Mouse (Mus musculus): ENCODE measurements around the gene Nek9.
A peak's percentile ranks its signal among the peaks of the same experiment; 100 is the strongest.
"Not testable (repeated sequence)": the region's sequence is repeated elsewhere in the genome, so short reads cannot be mapped to it uniquely, and the experiment has no call there.

The Nek9 gene

DNA sequence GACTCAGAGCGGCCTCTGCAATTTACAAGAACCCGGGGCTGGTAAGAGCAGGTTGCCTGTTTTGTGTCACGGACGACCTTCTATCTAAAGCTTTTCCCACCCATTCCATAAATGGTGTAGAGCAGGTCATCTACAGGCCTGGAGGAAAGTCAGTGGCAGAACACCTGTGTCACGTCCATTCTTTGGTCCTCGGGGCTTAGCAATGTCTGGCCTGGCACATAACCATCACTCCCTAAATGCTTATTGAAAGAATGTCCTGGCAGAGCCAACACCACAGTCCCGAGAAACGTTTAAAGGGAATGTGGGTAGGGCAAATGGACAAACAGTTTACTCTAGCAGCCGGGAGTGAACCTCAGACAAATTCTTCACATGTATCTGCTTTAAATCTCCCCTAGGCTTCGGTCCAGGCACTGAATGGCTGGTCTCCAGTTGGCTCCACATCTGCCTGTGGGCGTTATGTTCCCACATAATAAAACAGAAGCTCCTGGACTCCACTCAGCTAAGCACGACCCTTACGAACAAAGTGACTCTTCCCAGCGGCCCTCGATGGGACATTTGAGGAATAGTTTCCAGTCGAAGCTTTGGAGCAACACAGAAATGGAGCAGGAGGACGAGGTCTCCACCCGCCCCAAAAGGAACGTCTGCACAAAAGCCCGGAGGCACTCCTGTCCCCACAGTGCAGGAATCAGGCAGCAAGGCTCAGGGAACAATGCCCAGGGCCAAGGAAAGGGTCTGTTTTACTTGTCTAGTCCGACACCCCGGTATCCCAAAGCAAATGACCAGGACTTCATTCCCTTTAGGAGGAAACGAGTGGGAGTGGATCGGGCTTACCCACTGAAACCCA, 49.8 kb downstream of the Nek9 start:
- peak; percentile 46 to 63 for DNase-seq

DNA sequence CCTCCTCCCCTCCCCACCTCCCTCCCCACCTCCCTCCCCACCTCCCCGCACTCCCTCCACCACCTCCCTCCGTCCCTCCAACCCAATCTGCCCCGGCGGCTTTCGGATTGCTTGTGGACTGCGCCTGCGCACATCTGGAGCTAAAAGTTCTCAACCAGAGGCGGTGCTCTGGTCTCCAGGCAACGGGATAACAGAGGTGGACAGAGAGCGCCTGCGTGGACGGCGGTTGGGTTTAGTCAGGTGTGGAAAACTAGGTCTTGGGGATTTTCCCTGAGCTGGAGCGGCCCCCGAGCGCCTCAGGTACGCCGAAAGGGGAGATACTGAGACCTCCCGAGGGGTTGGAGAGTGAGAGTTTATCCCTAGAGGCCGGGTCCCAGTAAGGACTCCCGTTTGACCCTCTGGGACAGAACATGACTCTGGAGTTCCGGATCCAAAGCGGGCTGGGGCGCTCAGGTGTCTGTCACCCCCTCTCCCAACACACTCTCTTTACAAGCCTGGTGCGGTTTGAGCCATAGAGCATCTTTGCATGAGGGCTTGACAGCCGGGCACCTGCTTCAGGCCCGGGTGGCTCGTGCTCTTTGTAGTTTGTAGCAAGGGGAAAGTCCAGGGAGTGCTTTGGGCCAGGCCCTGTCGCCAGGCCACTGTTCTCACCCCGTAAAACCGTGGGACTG, 50.5 kb downstream of the Nek9 start, which contains the start of gene Zc2hc1c:
Zc2hc1c (plus strand) TSS at position 106 of the 671 bp plus-strand sequence.
- peak; percentile 94 to 96 for DNase-seq

DNA sequence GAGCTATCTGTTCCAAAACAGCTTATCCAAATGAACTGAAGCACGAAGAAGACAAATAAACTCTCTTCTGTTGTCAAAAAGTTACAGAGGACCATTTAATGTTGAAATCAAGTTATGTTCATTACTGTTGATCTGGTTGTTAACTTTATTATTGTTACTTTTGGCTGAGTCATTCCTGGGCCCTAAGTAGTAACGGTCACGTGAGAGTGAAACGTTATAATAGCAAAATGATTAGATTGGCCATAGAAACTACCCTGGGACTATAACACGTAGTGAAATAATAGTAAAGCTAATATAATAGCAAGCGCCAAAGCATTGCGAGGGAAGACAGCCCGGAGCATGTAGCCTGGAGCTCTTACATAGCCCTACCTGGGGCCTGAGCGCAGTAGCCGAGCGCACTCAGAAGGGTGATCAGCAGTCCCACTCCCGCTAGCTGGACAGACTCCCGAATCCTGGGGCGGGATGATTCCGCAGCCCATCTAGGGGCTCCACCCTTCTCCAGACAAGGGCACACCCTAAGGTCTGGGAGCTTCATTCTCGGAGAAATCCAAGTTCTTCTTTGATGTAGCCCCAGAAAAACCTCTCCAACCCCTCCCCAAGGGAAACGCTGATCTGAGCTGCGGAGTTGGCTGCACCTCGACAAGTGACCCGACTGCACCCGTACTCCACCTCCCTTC, 51.2 kb downstream of the Nek9 start, which contains the start of gene Acyp1:
Acyp1 (minus strand) TSS at position 630 of the 677 bp plus-strand sequence.
- DNase-seq: no peak

DNA sequence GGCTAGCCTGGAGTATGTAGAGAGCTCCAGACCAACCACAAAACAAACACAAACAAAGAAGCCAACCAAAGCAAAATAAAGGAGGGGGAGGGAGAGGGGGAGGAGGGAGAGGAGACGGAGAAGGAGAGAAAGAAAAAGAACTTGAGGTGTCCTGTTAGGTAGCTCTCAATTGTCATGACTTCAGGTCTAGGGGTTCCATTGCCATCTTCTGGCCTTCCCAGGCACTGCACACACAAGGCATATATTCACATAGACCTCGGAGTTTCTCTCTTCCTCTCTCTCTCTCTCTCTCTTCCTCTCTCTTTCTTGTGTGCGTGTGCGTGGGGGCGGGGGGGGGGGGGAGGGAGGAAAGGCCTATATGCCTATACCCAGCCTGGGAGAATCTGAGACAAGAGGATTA, 52.2 kb downstream of the Nek9 start:
- no peak for DNase-seq

DNA sequence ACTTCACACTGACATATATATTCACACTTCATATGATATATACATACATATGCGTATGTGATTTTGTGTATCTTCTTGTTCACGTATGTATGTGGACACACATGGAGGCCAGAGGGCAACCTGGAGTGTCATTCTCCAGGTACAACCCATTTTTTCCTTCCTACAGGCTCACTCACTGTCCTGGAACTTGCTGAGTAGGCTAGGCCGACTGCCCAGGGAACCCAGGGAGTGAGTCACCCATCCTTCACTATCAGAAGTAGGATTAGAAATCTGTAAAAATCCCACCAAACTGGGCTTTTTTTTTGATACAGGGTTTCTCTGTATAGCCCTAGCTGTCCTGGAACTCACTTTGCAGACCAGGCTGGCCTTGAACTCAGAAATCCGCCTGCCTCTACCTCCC, 54.2 kb downstream of the Nek9 start:
- no peak for DNase-seq

DNA sequence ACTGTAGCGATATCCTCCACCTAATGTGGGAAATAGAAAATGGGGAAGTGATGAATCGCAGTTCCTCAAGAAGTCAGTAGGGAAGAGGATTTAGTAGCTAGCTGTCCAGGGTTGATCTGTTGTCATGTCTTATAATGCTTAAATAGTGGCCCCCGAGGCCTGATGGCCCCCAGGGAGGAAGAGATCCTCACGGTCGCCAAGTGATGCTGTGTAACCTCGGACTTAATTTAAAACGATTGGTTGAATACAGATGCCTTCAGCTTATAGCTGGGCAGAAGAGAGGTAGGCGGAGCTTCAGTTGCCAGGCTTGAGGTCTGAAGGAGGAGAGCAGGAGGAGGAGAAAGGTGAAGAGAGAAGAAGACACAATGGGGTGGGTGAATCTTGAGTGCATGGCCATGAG, 54.8 kb downstream of the Nek9 start:
- no peak for DNase-seq

DNA sequence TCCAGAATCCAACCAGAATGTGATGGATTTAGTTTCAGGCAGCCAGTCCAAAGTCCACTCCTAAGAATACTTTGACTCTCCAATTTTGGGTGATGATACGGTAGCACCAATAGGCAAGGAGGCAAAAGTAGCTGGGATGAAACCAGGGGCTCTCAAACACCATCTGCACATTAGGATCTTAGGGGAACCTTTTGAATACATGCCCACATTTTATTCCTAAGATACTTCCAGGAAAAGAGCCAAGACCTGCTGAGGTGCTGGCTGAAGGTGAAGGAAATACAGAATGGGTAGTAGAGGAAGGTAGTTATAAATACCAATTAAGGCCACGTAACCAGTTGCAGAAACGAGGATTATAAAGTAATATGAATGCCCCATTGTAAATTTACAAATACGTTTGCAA, 57.4 kb downstream of the Nek9 start:
- DNase-seq: not testable (repeated sequence)

DNA sequence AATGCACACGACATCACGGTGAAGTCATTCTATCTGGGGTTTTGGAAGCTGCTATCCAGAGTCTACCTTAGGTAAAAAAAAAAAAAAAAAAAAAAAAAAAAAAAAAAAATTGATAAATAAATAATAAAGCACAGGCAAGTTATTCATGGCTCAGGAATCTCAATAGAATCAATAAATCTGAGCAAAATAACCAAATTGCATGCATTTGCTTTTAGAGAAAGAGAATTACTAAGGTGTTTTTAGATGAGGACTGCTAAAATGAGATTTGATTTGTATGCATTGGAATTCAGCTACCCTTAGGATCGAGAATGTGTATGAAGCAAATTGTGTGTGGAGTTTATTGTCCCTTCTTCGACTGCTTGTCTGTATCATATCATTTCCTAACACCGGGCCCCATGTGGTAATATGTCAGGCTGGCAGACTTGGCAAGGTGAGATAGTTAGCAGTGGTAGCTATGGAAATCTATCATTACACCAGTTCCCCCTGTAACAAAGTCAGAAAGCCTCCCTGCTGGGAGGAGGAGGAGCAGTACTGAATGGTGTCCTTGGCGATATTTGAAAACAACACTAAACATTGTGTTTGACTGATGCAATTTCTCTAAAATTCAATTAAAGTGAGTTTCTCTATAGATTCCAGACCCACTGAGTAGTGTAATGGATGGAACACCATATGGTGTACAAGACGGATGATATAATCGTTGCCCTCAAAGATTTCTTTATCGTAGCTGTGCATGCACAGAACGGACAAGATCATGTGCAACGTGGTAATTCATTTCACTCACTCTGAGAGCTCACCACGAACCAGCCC, 58.1 kb downstream of the Nek9 start:
- no peak for DNase-seq

DNA sequence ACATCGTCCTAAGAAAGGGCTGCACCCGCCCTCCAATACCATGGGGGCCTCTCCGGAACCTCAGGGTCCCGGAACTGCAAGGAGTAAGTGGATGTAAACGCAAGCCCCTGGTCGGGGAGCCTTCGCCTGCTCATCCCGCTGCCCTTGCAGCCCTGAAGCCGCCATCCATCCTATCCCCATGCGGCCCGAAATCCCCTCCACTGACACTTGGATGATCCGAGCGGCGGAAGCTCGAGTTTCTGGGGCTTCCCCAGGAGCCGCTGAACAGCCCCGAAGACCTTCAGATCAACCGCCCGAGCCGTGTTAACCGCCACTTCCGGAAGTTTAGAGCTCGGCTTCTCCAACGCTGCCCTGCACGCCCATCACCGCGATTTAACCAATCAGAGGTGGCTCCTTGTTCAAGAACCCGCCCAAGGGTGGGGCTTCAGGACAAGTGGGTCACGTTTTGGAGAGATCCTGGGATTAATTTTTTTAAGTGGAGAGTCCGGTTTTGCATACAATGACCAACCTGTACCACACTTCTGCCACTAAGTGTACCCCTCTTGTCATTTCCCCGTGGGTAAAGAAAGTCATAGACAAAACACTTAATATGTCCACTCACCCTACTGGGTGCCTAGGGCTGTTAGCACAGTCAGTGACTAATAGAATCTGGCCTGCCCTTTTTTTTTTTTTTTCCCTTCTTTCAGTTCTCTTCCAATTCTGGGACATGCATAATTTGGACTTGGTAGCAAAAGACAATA, 58.9 kb downstream of the Nek9 start:
- peak; percentile 98 for DNase-seq

DNA sequence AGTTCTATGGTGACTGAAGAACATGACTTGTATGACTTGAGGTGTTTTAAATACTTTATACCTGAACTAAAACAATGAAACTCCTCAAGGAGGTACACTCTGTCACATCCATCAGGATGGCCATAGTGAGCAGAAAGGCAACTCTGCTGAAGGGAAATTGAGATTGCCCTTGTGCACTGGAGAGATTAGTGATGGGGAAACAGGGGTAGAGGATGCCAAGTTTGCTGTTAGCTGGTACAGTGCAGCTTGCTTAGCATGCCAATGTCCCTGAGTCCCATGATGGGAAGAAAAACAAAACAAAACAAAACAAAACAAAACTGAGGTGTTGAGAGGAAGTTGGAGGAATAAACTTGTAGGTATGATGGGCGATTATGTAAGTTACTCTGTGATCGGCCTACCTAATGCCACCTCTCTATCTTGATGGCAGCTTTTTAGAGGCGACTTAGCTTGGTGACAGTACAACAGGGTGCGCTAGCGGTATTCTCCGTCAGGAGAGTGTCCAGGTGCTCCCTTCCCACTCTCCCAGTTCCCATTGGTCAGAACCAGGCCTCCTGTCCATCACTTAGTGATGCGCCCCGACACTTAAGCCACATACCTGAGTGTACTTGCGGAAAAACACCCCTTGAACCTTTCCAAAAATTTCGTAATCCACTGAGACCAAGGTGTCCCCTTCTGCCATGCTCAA, 59.6 kb downstream of the Nek9 start:
- DNase-seq: peak in 1 of 2 experiments; percentile 38

DNA sequence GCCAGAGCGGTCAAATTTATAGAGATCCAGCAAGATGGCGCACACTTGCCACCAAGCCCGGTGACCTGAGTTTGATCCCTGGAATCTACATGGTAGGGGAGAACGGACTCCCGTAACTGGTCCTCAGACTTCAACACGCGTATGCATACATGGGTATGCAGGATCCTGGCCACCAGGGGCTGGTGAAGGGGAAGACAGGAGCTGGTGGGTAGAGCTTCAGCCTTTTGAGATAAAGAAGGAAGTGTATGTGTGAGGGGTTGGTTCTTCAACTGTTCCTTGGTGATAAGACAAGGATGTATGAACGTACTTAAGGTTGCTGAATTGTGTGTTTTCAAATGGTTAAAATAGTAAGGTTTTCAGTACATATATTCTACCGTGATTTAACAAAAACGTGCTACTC, 60.2 kb downstream of the Nek9 start:
- DNase-seq: no peak

DNA sequence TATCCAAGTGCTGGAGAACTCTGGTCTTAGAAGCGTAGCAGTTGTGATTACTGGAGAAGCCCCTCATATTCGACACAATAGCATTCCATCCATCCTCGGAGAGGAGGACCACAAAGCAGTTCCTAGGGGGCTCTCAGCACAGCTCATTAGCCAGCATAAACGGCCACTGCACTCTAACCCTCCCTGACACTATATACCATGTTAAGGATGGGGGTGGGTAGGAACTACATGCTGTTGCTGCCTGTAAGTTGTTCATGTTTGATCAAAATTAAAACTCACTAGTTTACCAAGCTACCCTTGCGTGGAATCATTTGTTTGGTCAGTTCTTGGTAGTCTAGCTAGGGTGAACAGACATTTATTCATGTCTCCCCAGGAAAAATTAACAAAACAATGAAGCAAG, 62.9 kb downstream of the Nek9 start:
- no peak for DNase-seq

DNA sequence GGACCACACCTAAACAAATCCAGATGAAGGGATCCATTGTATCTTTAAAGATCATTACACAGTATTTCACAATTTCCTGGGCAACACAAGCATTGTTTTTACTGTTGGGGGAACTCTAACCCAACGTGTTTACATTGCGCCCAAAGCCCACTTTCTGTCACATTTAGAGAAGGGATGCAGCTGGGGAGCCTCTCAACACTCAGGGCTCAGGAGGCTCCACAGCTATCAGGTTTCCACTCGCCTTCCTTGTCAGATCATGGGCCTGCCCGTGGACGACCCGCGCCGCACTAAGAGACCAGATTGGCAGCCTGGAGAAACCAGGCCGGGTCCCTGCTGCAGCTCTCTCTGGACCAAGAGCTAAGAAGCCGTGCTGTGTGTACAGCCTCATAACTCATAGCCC, 65.7 kb downstream of the Nek9 start:
- no peak for DNase-seq

DNA sequence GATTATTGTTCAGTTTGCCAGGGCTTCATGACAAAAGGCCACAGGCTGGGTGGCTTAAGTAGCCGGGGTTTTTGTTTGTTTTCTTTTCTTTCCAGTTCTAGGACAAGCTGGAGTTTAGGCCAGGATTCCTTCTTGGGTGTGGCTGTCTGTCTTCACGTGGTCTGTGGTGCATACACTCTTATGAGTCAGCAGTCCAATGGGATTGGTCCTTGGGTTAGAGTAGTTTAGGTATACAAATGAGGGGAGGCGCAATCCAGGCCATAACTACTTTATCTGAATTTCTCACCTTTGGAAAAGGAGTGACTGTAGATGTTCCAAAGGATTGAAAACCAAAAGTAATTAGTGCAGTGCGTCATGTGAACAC, 67.3 kb downstream of the Nek9 start:
- DNase-seq: no peak

DNA sequence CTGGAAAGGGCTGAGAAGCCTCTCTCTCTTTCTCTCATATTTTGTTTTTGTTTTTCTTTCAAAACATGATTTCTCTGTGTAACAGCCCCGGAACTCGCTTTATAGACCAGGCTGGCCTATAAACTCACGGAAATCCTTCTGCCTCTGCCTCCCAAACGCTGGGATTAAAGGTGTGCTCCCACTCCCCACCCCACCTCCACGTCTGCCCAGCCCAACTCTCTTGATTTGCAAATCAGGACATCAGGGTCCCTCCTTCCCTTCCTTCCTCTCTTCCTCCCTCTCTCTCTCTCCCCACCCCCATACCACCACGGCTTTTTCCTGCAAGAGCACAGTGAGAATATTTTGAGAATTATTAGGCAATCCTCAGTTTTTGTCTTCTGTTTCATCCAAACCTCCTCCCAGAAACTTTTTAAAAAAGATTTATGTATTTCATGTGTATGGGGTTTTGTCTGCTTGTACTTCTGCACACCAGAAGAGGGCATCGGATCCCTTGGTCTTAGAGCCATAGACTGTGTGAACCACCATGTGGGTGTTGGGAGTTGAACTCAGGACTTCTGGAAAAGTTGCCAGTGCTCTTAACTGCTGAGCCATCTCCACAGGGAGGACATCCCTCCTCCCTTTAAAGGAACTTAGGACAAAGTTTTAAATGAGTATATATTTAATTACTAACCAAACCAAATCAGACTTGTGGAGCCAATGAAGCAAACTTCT, 67.9 kb downstream of the Nek9 start:
- DNase-seq: no peak

DNA sequence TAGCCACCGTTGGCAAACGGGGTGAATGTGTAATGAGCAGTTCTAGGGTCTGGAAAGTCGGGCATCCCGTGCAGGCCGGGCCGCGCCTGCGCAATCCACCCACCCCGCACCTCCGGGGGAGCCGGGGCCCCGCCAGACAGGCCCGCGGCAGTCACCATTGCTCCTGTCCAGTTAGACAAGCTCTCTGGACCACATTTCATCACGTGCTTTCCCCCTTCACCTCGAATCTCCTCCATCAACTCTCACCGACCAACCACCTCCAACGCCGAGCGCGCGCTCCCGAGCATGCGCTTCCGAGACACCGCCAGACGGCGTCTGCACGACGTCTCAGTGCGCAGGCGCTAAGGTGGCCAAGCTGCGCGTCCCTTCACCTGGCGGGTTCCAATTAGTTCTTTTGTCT, 68.8 kb downstream of the Nek9 start, which contains the start of gene Mlh3:
Mlh3 (minus strand) TSS at position 281 of the 400 bp plus-strand sequence.
- peak; percentile 87 to 91 for DNase-seq

DNA sequence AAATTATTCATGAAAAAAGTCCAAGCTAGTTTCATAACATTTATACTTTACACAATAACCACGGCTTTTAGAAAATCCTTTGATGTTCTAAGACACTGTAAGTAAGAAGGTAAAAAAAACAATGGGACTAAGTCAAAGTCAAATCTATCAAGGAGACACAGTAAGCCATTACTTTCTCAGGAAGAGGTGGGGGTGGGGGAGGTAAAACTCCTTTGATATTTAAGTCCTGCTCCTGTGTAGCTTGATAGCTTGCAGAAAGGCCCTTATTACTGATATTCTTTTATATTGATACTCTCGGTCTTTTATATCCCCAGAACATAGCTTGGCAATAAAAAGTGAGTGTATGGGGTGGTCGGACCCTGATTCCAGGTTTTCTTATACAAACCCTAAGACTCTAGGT, 69.3 kb downstream of the Nek9 start:
- no peak for DNase-seq

DNA sequence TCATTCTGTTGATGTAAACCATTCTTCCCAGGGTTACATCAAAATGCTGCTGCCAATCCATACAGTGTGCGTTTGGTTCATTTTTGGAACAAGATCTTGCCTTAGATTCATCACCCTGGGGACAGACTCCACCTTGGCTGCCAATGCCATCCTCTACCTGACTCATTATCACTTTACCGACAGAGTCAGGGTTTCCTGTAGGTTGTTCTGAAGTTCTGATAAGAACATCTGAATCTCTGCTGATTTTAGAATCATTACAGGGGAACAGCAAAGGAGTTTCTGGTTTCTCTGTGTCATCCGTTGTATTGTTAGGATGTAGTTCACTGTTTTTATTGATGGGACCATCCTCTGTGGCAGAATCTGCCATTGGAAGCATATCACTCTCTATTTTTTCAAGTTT, 72.9 kb downstream of the Nek9 start:
- DNase-seq: no peak

DNA sequence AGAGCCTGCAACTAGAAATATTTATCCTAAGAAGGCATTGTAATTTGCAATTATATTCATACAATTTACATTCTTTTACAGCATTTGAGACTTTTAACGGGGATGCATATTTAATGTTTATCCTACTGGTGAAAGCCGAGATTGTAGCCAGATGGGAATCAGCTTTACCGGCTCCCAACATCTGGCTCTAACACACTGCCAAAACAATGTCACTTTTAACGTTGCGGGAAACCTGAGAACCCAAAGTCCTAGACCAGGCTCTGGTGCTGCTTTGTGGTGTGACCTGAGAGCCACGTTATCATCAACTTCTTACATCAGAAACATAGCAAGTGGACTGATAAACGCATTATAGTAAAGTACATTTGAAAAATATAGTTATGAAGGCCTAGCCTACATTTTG, 74.2 kb downstream of the Nek9 start:
- DNase-seq: no peak

DNA sequence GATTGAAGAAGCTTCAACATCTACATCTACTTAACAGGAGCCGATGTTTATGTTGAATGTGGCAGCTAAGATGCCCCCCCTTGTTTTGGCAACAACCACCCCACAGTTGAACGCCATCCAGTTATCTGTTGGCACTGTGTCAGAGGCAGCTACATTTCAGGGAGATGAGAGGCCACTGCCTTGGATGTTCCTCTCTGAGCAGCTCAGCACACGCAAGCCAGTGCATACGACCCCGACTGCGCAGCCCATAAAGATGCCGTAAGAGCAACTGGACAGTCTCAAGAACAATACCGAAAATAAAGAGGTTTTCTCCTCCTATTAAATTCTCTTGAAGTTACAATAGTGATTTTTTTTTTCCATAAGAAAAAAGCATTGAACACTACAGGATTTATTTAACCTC, 74.6 kb downstream of the Nek9 start:
- DNase-seq: no peak

DNA sequence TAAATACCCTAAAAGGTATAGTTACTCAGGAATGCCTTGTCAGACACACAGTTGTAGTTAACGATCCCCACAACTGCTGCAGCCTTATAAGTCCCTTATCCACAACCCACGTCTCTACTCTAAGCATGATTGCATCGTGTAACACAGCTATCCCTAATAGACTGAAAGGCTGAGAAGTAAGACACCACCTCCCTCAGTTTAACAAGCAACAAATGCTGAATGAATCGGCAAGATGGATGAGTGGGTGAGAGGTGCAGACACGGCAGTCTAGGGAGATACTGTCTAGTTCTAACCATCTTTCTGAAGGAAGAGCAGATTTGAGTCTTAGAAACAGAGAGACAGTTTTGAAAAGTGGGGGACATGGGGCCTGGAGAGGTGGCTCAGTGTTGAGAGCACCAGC, 76.0 kb downstream of the Nek9 start:
- no peak for DNase-seq

Measured in lung, adult 18-20 months (tissue).